Mouse (Mus musculus) kidney, postnatal 14 days (tissue): ENCODE measurements around the gene Ddx58.
A peak's percentile ranks its signal among the peaks of the same experiment; 100 is the strongest.

ENCODE experiments used
- DNase-seq: peaks from one replicate; pipeline ENCODE4 v3.0.0; 2022; ENCODE audit warnings: mixed read lengths

Ddx58 gene

DNA sequence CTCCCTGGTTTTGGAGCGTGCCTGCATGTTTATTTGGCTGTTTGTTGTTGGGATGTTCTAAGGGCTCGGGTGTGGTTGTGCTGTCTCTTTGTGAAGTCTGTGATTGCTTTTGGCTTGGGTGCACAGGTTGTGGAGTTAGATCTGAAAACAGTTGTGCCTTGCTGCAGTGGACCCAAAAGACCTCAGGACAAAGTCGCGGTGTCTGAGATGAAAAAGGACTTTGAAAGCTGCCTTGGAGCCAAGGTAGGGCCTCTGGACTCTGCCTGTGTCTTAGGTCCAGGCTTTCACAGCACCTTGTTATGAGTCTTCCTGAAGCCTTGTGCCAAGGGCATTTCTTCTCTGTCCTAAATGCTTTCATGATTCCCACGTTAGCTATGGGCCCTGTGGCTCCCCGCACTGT is 59.6 kb downstream of the Ddx58 start:
- peak; percentile 71 for DNase-seq

DNA sequence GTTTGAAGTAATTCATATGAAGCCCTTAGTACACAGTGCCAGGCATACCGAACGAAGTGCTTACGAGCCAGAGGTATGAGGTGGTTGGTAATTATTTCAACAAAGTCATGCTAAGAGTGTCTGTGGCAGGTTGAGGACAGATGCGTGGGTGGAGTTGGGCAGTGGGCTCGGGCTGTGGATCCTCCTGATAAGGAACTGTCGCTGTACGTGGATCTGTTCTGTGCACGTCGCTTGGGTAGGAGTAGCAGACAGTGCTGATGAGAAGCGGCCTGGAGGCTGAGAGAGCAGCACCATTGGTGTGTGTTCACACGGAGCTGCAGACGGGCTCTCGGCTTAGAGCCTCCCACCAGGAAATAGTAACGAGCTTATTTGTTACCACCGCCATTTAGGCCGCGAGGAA is 61.0 kb downstream of the Ddx58 start:
- no peak for DNase-seq

DNA sequence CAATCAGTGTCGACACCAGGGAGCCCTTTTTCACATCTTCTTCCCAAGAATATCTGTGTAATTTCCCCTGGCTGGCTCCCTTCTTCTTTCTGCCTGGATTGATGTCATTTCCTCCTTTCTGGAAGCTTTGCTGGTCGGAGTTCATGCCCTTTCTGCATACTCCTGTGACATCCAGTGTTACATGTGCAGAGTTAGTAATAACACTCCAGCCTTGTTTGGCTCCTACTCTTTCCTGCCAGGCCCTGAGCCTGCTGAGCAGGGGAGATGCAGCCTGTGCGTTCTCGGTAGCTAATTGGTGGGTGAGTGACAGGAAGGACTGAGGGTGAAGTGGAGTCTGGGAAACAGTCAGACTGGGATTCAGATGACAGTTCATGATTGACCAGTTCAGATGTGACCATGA is 65.3 kb downstream of the Ddx58 start:
- no peak for DNase-seq

DNA sequence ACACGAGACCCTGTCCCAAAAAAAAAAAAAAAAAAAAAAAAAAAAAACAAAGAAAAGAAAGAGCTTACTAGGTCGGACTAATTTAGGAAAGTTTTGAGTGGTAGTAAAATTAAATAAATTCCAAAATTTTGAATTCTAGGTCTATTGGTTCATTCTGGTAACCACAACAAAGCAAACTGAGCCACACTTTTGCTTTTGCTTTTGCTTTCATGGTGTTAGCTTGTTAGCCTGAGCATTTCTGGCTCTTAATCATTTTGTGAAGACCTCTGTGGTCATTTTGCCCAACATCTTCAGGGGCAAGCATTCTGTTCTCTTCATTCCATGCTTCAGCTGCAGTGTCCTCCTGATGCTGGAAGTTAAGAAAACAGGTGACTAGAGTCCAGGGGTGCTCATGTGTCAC is 67.3 kb downstream of the Ddx58 start:
- no peak for DNase-seq

DNA sequence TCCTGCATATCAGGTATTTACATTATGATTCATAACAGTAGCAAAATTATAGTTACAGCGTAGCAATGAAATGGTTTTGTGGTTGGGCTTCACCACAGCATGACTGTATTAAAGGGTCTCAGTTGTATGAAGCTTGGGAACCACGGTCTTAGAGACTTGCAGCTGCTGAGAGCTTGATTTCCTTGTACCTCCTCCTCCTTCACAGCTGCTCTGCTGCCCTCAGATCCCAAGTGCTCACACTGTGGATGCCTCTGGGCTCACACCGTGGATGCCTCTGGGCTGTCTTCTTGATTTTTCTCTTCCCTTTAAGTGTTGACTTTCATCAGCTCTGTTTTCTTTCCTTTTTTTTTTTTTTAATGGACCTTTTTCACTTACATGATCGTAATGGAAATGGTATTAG is 68.2 kb downstream of the Ddx58 start:
- DNase-seq: no peak

DNA sequence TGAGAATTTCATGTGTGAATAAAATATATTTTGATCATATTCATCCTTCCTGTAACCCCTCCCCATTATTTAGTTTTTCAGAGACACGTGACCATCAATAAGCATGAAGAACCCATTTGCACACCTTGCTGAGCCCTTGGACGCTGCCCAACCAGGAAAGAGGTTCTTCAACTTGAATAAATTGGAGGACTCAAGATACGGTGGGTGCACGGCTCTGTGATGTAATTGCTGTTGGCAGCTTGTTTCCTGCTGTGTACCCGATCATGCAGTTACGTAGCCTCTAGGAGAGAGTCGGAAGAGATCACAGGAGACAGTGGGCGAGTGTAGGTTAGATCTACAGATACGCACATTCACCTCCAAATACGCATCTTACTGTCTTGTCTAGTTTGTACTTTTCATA is 76.0 kb downstream of the Ddx58 start:
- DNase-seq: no peak

DNA sequence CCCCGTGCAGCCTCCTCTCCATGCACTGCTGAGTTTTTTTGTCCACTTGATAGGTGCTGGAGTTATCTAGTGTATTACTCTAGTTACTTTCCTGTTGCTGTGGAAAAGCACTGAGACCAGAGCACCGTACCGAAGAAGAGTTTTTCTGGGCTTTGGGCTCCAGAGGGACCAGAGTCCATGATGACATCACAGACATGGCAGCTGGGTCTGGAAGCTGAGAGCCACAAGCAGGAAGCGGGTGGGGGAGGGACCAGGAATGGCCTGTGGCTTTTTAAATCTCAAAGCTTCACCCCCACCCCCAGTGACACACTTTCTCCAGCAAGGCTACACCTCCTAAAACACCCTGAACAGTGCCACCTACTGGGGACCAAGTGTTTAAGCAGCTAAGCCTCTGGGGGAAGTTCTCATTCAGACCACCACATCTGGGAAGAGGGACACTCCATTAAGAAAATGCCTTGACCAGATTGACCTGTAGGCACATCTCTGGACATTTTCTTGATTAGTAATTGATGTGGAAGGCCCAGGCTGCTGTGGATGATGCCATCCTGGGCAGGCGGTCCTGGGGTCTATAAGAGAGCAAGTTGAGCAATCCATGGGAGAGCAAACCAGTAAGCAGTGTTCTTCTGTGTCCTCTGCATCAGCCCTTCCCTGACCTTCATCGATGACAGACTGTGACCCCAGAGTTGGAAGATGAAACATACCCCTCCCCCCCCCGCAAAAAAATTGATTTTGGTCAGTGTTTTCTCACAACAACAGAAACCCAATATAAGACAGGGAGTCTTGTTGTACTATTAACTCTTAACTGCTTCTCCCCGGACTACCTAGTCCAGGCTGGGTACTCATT is 78.8 kb downstream of the Ddx58 start:
- no peak for DNase-seq

DNA sequence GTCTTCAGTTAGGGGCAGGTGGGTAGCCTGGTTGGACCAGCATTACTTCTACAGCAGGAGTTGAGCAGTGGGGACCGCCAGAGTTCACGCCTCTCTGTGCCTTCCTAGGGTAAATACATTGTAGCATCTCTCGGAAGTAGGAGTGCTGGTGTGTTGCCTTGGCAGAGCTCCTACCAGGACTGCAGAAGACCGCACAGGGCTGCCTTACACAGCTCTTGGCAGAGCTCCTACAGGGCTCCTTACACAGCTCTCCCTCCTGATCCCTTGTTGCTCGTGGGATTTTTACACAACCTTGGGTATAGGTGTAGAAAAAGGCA is 81.4 kb downstream of the Ddx58 start:
- no peak for DNase-seq

DNA sequence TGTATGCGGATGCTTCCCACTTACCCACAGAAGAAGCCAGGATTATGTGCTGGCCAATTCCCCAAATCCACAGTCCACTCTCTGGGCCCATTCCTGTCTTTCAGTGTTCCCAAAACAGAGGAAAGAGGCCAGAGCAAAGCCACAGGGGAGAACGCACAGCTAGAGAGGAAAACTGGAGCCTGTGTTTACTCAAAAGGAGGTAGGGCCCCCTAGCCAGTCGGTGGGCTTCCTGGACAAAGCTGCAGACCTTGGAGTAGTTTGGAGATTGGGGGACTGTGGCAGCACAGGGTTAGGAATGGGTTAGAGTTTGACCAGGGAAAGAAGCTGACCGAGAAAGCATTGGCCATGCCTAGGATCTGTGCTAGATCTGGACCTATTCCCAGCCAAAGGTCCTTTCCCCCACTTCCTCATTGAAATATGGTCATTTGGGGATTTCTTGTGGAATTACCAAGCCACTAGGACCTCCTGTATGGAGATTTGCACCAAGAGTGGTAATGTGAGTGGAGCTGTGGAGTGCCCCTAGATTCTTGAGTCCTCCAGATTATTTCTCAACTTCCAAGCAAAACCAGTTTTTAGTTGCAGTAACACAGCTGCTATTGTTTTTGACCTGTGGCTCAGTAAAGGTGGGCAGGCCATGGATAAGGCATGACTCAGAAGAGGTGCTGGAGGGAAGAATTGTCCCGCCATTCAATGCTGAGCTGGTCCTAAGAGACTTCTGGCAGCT is 82.0 kb downstream of the Ddx58 start:
- no peak for DNase-seq

DNA sequence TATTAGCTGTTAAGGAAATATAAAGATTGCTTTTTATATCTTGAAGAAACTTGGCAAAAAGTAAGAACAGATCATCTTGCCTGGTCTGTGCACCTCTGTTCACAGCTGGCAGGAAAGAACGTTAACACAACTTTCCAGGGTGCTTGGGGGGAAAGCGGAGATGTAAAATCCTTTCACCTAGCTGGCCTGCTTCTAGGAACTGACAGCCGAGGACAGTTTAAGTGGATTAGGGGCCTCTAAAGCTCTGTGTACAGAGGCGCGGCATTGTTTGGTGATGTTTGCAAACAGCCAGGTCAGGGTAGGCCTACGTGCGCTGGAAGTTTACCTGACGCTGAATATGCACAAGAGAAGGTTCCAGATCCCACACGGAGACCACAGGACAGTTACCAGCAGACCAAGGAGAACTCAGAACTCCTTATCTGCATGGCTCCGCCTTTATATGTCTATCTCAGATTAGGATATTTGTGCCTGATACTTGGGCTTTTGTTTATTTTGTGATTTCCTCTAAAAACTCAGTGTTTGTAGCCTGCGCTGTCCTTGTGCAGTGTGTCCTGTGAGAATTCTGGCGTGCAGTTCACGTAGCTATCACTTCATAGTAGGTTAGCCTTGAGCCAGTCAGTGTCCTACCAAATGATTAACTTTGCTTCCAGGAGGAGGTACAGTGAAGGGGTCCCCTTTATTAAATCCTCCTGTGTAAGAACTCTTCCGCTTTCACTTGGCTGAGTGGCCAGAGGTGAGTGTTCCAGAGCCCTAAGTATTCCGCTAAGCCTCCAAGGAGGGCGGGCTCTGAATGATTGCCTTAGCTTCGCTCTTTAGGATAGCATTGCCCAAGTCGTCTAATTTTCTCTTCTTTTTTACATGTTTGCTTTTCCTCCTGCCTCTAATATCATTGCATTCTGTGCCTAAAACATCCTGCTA is 82.8 kb downstream of the Ddx58 start:
- DNase-seq: no peak

DNA sequence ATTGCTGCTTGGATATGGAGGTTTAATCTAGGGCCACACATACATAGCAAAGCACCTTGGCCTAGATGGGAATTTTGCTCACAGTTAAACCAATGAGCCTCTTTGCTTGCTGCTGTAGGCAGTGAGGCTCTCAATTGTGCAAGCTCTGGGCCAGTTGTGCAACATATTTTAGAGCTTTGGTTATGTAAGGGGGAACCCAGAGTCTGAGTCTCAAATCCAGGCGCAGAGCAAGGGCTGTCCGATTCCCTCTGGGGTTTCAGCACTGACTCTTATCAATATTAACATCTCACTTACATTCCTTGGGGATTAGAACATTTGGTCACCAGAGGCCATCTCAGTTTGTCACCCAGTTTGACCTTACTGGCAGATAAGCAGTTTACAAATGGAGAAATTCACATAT is 83.5 kb downstream of the Ddx58 start:
- no peak for DNase-seq

DNA sequence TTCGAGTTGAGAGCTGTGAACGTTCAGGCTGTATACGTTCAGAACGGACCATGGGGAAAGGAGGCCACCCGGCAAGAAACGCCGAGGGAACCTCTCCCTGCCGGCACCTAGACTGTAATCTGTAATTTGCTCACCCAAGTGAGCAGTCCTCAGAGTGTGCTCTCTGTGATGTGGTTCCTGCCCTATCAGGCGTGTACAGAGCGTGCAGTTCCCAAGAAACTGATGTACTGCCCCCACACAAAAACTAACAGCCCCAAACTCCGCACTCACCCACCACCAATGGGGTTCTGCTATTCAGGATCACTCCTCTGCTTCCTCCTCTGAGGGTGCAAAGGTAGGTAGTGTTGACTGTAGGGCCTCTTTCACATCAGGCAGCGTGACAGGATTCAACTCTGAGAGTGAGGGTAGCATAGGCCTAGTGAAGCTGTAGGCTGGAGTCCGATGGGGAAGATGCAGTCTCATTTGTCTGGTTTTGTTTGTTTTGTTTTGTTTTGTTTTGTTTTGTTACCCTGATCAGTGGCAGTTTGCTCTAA is 84.1 kb downstream of the Ddx58 start:
- no peak for DNase-seq

DNA sequence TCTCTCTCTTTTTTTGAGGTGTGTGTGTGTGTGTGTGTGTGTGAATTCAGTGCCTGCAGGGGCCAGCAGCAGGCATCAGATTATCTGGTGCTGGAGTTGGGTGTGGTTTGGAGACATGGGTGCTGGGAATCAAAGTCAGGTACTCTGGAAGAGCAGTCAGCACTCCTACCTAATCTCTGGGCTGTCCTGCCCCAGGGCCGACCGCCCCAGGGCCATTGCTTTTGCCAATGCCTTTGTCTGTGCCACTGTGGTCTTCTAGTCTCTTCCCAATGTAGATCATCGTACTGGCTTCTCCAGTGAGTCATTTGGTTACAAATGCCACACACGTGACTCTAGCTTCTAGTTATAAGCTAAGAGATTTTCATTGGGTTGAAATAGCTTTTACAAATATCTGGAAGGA is 84.9 kb downstream of the Ddx58 start:
- no peak for DNase-seq
